Mouse (Mus musculus) left cerebral cortex, adult 9 months (tissue): ENCODE data around the gene Senp1.

Experiments used
- DNase-seq, 2 experiments: peaks; one replicate each; pipeline ENCODE4 v3.0.0; 2022; ENCODE audit warnings: low spot score in 2 of 2

The Senp1 gene

GRCm38 (mm10) chr15:98107703-98108296 lies 14.3 kb upstream of the Senp1 start:
- DNase-seq = no peak

GRCm38 (mm10) chr15:98107230-98107629 lies 13.7 kb upstream of the Senp1 start:
- no peak for DNase-seq

GRCm38 (mm10) chr15:98106506-98106905 lies 13.0 kb upstream of the Senp1 start:
- DNase-seq = no peak

- DNase-seq = no peak
These were observed 8.9 kb upstream of the Senp1 start for GRCm38 (mm10) chr15:98102401-98102800.

- no peak for DNase-seq
These were observed 5.0 kb upstream of the Senp1 start for GRCm38 (mm10) chr15:98098519-98098918.

- no peak for DNase-seq
These were observed 3.4 kb upstream of the Senp1 start for GRCm38 (mm10) chr15:98096957-98097356.

GRCm38 (mm10) chr15:98094905-98095304 lies 1.4 kb upstream of the Senp1 start:
- DNase-seq = no peak

GRCm38 (mm10) chr15:98092372-98093120 lies 998 bp downstream of the Senp1 start, which contains the start of gene Pfkm:
Gene Pfkm (plus strand): TSS chr15:98092589.
- DNase-seq = no peak

GRCm38 (mm10) chr15:98091841-98092240 lies 1.7 kb downstream of the Senp1 start:
- DNase-seq = no peak

GRCm38 (mm10) chr15:98089421-98090183 lies 3.9 kb downstream of the Senp1 start:
- DNase-seq = no peak

- no peak for DNase-seq
These were observed 4.7 kb downstream of the Senp1 start for GRCm38 (mm10) chr15:98088889-98089288.

- no peak for DNase-seq
These were observed 16.6 kb downstream of the Senp1 start for GRCm38 (mm10) chr15:98076901-98077300.

- DNase-seq = no peak
These were observed 18.5 kb downstream of the Senp1 start for GRCm38 (mm10) chr15:98075034-98075433.

- DNase-seq = no peak
These were observed 19.0 kb downstream of the Senp1 start for GRCm38 (mm10) chr15:98074521-98074920.

GRCm38 (mm10) chr15:98070376-98070775 lies 23.2 kb downstream of the Senp1 start:
- DNase-seq = peak in 1 of 2 experiments; percentile 18

GRCm38 (mm10) chr15:98069566-98070245 lies 23.8 kb downstream of the Senp1 start:
- no peak for DNase-seq

- no peak for DNase-seq
These were observed 25.0 kb downstream of the Senp1 start for GRCm38 (mm10) chr15:98068506-98068905.

GRCm38 (mm10) chr15:98067492-98067891 lies 26.1 kb downstream of the Senp1 start:
- no peak for DNase-seq

- no peak for DNase-seq
These were observed 26.9 kb downstream of the Senp1 start for GRCm38 (mm10) chr15:98066602-98067001.

GRCm38 (mm10) chr15:98065881-98066280 lies 27.7 kb downstream of the Senp1 start:
- DNase-seq = no peak

GRCm38 (mm10) chr15:98055246-98055645 lies 38.3 kb downstream of the Senp1 start:
- peak in 1 of 2 experiments; percentile 20 for DNase-seq

GRCm38 (mm10) chr15:98051685-98052084 lies 41.9 kb downstream of the Senp1 start:
- DNase-seq = no peak
